Mouse (Mus musculus): ENCODE measurements around the gene BC067074. TPM values are rescaled to one million over a fixed set of nuclear protein-coding genes. Genes with fewer than 3 reads are reported as not detected.

BC067074 gene
- polyA plus RNA-seq, 1 experiment = 0.34 TPM

- H3K4me3 ChIP-seq (ENCODE audit: insufficient read depth, poor library complexity, severe bottlenecking) = no peak overlapping the region
- no peaks in the 10 kb centered on the region for H3K79me2 ChIP-seq (ENCODE audit: control insufficient read depth, insufficient read depth)
- TF ChIP-seq MAX (IDR thresholded peaks at IDR 0.05) (no peak), USF1 (IDR thresholded peaks at IDR 0.05; ENCODE audit: low read depth) (no peak), MYOG (IDR thresholded peaks at IDR 0.05; ENCODE audit: control insufficient read depth, extremely low read depth, insufficient read length) (no peak)
- H3K27me3 ChIP-seq (ENCODE audit: control insufficient read depth, insufficient read depth, insufficient read length) = no peaks in the 10 kb centered on the region
- H3ac ChIP-seq (ENCODE audit: control insufficient read depth, insufficient read length, low read depth) = no peak overlapping the region
- H3K36me3 ChIP-seq (ENCODE audit: control insufficient read depth, insufficient read depth) = no peaks in the 10 kb centered on the region
- H3K79me3 ChIP-seq (ENCODE audit: low read depth) = no peaks in the 10 kb centered on the region
Measured at GRCm38 (mm10) chr13:113355022-113355421, 62.1 kb downstream of the BC067074 start.

GRCm38 (mm10) chr13:113357438-113358144 lies 64.6 kb downstream of the BC067074 start:
- Histone ChIP-seq H3K79me3 (ENCODE audit: low read depth) (no peaks in the 10 kb centered on the region), H3K27me3 (ENCODE audit: control insufficient read depth, insufficient read depth, insufficient read length) (no peaks in the 10 kb centered on the region), H3ac (ENCODE audit: control insufficient read depth, insufficient read length, low read depth) (no peak overlapping the region), H3K36me3 (ENCODE audit: control insufficient read depth, insufficient read depth) (no peaks in the 10 kb centered on the region), H3K4me3 (ENCODE audit: insufficient read depth, poor library complexity, severe bottlenecking) (no peak overlapping the region), H3K79me2 (ENCODE audit: control insufficient read depth, insufficient read depth) (no peaks in the 10 kb centered on the region)
- TF ChIP-seq MYOD1 (IDR thresholded peaks at IDR 0.05; ENCODE audit: control insufficient read depth, insufficient read length, low read depth) = no peak
- no peak for TF ChIP-seq CTCF (IDR thresholded peaks at IDR 0.05; ENCODE audit: control insufficient read depth, insufficient read depth, insufficient read length)
- TF ChIP-seq FOSL1 (IDR thresholded peaks at IDR 0.05; ENCODE audit: insufficient read depth, low read length, poor library complexity, severe bottlenecking) = no peak
- no peak for TF ChIP-seq USF1 (IDR thresholded peaks at IDR 0.05; ENCODE audit: low read depth)
- TF ChIP-seq MAX (IDR thresholded peaks at IDR 0.05) = no peak
- TF ChIP-seq MYOG (IDR thresholded peaks at IDR 0.05; ENCODE audit: control insufficient read depth, extremely low read depth, insufficient read length) = no peak
- no peak for TF ChIP-seq CEBPB (IDR thresholded peaks at IDR 0.05; ENCODE audit: low read depth)

GRCm38 (mm10) chr13:113359676-113360075 lies 66.7 kb downstream of the BC067074 start:
- Histone ChIP-seq H3K4me3 (ENCODE audit: insufficient read depth, poor library complexity, severe bottlenecking) (no peak overlapping the region), H3K79me2 (ENCODE audit: control insufficient read depth, insufficient read depth) (no peaks in the 10 kb centered on the region), H3ac (ENCODE audit: control insufficient read depth, insufficient read length, low read depth) (no peak overlapping the region), H3K36me3 (ENCODE audit: control insufficient read depth, insufficient read depth) (no peaks in the 10 kb centered on the region), H3K27me3 (ENCODE audit: control insufficient read depth, insufficient read depth, insufficient read length) (no peaks in the 10 kb centered on the region), H3K79me3 (ENCODE audit: low read depth) (no peaks in the 10 kb centered on the region)
- TF ChIP-seq MYOG (IDR thresholded peaks at IDR 0.05; ENCODE audit: control insufficient read depth, extremely low read depth, insufficient read length) (no peak), USF1 (IDR thresholded peaks at IDR 0.05; ENCODE audit: low read depth) (no peak), CTCF (IDR thresholded peaks at IDR 0.05; ENCODE audit: control insufficient read depth, insufficient read depth, insufficient read length) (no peak), CEBPB (IDR thresholded peaks at IDR 0.05; ENCODE audit: low read depth) (no peak), MAX (IDR thresholded peaks at IDR 0.05) (no peak), FOSL1 (IDR thresholded peaks at IDR 0.05; ENCODE audit: insufficient read depth, low read length, poor library complexity, severe bottlenecking) (no peak), MYOD1 (IDR thresholded peaks at IDR 0.05; ENCODE audit: control insufficient read depth, insufficient read length, low read depth) (no peak)

- TF ChIP-seq CEBPB (IDR thresholded peaks at IDR 0.05; ENCODE audit: low read depth) (no peak), MYOG (IDR thresholded peaks at IDR 0.05; ENCODE audit: control insufficient read depth, extremely low read depth, insufficient read length) (no peak), MAX (IDR thresholded peaks at IDR 0.05) (no peak), USF1 (IDR thresholded peaks at IDR 0.05; ENCODE audit: low read depth) (no peak), MYOD1 (IDR thresholded peaks at IDR 0.05; ENCODE audit: control insufficient read depth, insufficient read length, low read depth) (no peak), FOSL1 (IDR thresholded peaks at IDR 0.05; ENCODE audit: insufficient read depth, low read length, poor library complexity, severe bottlenecking) (no peak), CTCF (IDR thresholded peaks at IDR 0.05; ENCODE audit: control insufficient read depth, insufficient read depth, insufficient read length) (no peak)
- Histone ChIP-seq H3K79me2 (ENCODE audit: control insufficient read depth, insufficient read depth) (no peaks in the 10 kb centered on the region), H3K36me3 (ENCODE audit: control insufficient read depth, insufficient read depth) (no peaks in the 10 kb centered on the region), H3ac (ENCODE audit: control insufficient read depth, insufficient read length, low read depth) (no peak overlapping the region), H3K4me3 (ENCODE audit: insufficient read depth, poor library complexity, severe bottlenecking) (no peak overlapping the region), H3K79me3 (ENCODE audit: low read depth) (no peaks in the 10 kb centered on the region), H3K27me3 (ENCODE audit: control insufficient read depth, insufficient read depth, insufficient read length) (no peaks in the 10 kb centered on the region)
Measured at GRCm38 (mm10) chr13:113365976-113366375, 73.0 kb downstream of the BC067074 start.

- Histone ChIP-seq H3K79me3 (ENCODE audit: low read depth) (no peaks in the 10 kb centered on the region), H3K4me3 (ENCODE audit: insufficient read depth, poor library complexity, severe bottlenecking) (no peak overlapping the region), H3K36me3 (ENCODE audit: control insufficient read depth, insufficient read depth) (no peaks in the 10 kb centered on the region), H3K79me2 (ENCODE audit: control insufficient read depth, insufficient read depth) (no peaks in the 10 kb centered on the region), H3K27me3 (ENCODE audit: control insufficient read depth, insufficient read depth, insufficient read length) (no peaks in the 10 kb centered on the region), H3ac (ENCODE audit: control insufficient read depth, insufficient read length, low read depth) (no peak overlapping the region)
- TF ChIP-seq CEBPB (IDR thresholded peaks at IDR 0.05; ENCODE audit: low read depth) (no peak), MYOD1 (IDR thresholded peaks at IDR 0.05; ENCODE audit: control insufficient read depth, insufficient read length, low read depth) (no peak), MYOG (IDR thresholded peaks at IDR 0.05; ENCODE audit: control insufficient read depth, extremely low read depth, insufficient read length) (no peak), FOSL1 (IDR thresholded peaks at IDR 0.05; ENCODE audit: insufficient read depth, low read length, poor library complexity, severe bottlenecking) (no peak), CTCF (IDR thresholded peaks at IDR 0.05; ENCODE audit: control insufficient read depth, insufficient read depth, insufficient read length) (no peak), MAX (IDR thresholded peaks at IDR 0.05) (no peak)
Measured at GRCm38 (mm10) chr13:113368931-113369579, 76.1 kb downstream of the BC067074 start.
